Mouse (Mus musculus) 3T3-L1 (cell line): ENCODE measurements around the gene Cdc42se1.
"Not testable (repeated sequence)": the region's sequence is repeated elsewhere in the genome, so short reads cannot be mapped to it uniquely, and the experiment has no call there.

ENCODE experiments used
- DNase-seq: peaks from one replicate; pipeline ENCODE4 v3.0.0-alpha.2; 2015; ENCODE audit warnings: low read depth, low spot score

Gene Cdc42se1

DNA sequence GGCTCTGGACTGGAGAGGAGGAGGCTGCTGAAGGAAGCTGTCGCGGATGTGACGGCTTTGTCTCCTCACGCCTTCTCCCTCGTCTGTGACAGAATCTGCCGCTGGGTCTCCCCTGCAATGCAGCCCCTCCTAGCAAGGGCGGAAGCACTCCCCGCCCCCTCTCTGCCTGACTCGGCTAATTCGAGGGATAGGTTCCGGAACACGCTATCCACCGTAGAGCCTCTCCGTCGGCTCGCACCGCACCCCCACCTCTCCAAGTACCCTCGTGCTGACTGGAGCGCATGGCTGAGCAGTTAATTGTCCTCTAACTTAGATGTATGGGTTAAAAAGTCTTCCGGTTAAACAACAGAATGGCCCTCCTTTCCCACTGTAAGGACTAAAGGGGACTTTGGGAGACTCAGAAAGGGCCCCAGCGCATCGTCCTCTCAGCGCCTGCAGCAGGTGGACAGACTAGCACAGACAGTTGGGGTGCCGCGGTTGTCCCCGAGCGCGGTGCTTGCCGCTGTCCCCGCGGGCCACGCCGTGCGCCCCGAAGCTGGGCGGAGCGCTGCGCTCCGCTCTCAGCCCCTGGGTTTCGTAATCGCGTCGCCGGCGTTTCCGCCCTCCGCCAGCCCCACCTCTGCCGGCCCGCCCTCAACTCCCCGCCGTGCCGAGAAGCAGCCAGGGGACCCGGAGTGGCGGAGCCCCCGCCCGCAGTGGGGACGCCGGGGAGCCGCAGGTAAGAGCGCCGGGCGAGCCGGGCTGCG is at the start of gene Cdc42se1:
Gene Cdc42se1 (plus strand): TSS at position 585 of the 746 bp plus-strand sequence.
- peak; percentile 79 for DNase-seq

DNA sequence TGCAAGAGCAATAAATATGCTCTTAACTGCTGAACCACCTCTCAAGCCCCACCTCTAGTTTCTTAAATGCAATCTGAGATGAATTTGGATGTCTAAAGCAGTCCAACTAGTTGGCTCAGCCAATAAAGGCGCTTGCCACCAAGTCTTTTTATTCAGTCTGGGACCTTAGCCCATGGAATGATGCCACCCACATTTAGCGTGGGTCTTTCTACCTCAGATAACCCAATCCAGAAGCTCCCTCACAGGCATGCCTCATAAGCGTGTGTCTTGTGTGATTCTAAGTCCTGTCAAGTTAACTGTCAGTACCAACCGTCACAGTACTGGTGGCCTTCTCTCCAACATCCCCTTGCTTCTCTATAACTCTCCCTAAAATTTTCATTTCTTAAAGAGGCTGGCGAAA is 49.6 kb upstream of the Cdc42se1 start:
- DNase-seq: no peak

DNA sequence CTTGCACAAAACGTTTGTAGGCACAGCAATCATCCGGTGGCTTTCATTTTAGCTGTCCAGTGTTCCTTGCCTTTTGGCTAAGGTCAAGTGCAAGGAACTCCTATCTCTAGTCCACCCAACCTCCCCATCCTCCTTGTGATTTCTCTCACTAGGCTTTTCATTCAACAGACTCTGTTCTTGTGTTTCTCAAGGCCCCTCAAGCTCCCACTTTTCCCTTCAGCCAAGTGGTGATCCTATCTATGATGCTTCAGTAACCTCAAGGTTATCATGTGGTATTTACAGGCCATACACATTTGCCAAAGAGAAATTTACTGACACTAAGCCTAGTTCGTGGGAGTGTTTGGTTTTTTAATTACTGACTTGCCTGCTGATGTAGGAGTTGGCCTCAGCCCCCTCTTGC is 48.6 kb upstream of the Cdc42se1 start:
- DNase-seq: no peak

DNA sequence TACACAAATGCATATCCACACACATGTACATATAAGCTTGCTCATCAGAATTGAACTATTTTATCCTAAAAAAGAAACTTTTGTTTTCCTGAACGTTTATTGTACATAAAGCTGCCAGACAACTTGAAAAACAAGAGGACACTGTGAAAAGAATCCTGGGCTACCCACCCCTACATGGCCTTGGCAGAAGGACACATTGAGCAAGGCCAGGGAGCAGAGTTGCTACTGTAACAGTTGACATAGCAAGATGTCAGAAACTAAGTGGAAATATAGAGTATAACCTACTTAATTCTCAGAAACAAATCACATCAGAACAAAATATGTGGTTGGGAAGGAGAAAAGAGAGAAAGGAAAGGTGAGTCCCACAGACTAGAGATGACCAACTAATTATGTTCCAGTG is 46.7 kb upstream of the Cdc42se1 start:
- no peak for DNase-seq

DNA sequence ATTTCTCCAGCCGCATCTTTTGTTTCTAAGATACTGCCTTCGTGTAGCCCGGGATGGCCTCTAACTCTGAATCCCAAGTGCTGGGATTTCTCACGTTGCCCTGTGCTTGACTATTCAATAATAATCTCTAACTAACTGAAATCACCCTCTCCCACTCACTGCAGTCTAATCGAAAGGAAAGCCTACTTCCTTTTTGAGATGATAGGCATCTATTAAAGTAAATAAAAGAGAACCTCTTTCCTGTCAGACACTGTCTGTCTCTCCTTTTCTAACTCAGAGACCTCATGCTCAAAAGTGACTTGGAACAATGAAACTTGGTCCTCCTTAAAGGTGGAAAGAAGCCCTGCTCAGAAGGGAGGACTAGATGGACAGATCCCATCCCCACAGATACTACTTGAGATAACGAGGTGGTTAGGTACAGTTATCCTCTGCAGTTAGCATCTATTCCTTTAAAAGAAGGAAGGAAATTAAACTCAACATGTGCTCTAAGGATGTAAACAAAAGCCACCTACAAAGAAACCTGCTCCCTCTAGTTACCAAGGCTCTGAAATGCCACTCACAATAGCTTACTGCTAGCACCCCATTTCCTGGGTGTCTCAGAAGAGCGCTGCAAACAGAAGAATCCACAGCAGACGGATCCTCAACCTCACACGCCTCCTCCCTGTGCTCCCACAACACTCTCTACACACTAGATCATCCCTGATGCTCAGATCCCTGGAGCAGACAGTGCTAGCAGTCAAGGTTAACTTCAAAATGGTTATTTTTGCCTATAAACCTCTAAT is 43.5 kb upstream of the Cdc42se1 start:
- no peak for DNase-seq

DNA sequence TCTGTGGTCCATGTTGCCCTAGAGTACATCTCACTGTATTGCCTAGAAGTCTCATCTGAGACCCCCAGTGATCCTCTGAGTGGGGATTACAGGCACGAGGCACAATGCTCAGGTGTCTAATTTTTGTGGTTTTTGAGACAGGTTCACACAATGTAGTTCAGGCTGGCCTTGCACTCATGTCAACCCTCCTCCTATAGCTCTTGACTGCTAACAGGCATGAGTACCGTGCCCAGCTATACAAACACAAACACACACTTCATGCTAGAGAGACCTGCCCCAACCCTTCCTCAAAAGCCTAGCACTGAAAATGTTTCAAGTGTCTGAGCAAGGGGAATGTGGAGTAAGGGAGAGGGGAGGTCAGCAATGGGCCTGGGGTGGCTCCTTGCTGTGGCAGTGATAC is 42.4 kb upstream of the Cdc42se1 start:
- no peak for DNase-seq

DNA sequence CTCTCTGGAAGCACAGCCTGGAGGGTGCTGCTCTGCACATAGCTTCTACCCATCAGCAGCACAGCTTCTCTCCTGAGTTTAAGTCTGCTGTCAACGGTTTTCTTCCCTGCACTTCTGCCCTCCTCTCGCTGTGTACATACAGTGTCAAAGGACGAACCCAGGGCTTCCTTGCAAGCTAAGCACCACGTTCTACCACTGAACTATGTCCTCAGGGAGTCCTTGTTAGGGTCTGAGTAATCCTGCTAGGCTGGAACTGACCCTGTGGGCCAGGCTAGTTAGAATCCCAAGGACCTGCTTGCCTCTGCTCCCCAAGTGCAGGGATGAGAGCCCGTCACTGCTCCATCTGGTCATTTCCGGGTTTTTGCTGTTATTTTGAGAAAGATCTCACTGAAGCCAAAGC is 41.6 kb upstream of the Cdc42se1 start:
- DNase-seq: no peak

DNA sequence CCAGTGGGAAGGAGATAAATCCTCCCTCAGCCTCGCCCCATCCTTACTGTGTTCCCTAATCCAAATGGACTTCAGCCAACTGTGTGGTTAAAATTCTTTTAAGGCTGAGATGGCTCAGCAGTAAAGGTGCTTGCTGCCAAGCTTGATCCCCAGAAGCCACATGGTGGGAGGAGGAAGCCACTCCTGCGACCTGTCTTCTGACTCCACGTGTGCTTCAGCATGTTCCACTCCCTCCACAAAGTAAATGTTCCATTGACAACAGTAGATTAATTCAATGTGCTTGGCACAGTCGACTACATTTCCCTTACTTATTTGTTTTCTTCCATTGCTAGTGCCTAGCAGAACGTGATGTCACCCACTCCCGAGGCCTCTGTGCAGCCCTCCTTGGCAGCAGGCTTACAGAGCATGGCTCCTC is 33.8 kb upstream of the Cdc42se1 start:
- DNase-seq: peak; percentile 94

DNA sequence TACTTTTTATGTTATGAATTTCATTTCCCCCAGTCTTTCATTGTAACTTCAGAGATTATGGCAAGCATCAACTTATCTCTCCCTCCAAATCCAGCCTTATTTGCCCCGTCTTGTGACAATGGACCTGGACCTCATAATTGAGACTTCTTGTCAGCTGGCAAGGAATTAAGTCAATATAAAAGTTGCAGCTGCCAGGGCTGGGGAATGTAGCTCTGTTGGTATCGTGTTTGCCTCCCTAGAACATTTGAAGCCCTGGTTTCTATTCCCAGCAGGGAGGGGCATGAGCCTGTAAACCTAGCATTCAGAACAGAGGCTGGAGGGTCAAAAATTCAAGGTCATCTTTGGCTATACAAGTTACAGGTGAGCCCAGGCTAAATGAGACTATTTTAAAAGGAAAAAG is 32.8 kb upstream of the Cdc42se1 start:
- no peak for DNase-seq

DNA sequence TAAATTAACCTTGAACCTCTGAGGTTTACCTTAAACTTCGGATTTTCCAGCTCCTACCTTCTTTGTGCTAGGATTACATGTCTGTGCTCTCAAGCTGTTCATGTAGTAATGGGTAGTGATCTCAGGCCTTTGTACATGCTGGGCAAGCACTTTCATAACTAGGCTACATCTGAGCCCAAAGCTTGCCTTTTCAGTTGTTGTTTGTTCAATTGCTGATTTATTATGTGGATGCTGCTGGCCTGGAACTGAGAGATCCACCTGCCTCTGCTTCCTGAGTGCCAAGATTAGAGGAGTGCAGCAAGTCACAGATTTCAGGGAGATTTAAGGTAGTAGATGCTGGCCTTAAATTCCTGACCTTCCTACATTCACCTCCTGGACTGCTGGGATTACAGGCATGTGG is 29.4 kb upstream of the Cdc42se1 start:
- DNase-seq: no peak

DNA sequence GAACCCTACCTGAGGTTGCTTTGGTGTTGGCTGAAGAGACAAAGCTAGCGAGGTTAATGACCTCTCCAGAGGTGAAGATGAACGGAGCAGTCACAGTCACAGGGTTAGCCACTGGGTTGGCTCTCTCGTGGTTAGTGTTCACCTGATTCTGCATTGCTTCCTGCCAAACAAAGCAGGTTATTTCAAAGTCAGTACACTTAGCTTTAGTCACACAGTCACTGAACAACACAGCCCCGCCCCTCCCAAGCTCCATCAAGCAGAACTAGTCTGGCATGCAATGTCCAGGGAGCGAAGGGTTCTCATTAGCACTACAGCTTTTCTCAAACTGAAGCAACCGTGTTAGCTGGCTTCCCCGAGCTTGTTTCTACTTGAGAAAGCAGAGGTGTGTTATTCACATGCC is 28.4 kb upstream of the Cdc42se1 start:
- DNase-seq: no peak

DNA sequence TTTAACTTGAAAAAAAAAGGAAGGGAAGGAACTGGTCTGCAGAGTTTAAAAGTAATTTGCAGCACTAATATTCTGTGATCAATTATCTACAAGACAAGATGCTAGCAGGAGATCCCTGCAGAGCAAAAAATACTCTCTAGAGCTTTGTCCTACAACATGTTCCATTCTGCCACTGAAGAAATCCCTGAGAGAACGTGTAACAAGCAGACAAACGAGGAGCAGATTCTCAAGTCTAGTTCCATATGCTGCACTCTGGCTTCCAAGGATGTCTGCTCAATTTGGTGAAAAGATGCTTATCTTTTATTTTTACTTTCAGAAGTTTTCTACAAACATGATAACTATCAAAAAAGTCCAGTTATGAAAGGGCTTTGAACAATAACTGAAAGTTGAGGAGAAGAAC is 28.0 kb upstream of the Cdc42se1 start:
- DNase-seq: no peak

DNA sequence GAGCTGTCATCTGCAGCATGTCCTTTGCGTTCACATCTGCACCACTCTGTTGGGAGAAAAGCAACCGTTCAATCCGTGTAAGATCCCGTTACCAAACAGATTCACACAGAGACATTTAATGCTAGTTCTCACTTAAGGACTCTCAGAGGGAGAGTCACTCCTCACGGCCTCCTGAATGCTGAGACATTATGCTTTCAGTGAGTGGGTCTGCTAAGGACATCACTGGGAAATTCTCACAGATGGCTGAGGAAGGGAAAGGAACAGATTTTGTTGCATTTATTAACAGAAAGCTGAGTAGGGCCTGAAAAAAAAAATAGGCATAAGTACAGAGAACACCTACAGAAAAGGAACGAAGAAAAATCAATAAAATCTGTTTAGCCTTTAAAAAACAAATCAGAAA is 24.7 kb upstream of the Cdc42se1 start:
- no peak for DNase-seq

DNA sequence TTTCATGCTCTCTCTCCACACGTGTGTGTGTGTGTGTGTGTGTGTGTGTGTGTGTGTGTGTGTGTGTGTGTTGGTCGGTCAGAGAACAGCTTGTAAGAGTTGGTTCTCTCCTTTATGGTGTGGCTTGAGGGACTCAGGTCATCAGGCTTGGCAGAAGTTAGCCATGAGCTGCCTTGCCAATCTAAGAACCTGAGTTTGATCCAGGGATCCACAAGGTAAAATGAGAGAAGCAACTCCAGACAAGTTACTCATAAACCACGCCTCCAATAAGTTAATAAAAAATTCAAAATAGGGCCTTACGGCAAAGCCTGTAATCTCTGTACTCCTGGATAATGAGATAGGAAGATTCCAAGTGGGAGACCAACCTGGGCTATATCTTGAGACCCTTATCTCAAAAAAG is 20.2 kb upstream of the Cdc42se1 start:
- no peak for DNase-seq

DNA sequence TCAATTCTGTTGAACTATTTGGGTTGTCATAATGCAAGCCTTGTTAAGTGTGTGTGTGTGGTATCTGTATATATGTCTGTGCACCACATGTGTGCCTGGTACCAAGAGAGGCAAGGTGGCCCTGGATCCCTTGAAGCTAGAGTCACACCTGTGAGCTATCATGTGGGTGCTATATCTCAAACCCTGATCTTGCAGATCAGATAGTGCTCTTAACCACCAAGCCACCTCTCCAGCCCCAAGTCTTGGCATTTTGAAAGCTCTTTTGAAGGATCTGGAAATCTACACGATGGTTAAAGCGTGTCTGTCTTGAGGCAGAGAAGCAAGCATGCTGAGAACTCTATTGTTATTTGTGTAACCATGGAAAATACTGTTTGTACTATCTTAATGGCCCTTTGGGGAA is 17.9 kb upstream of the Cdc42se1 start:
- DNase-seq: no peak

DNA sequence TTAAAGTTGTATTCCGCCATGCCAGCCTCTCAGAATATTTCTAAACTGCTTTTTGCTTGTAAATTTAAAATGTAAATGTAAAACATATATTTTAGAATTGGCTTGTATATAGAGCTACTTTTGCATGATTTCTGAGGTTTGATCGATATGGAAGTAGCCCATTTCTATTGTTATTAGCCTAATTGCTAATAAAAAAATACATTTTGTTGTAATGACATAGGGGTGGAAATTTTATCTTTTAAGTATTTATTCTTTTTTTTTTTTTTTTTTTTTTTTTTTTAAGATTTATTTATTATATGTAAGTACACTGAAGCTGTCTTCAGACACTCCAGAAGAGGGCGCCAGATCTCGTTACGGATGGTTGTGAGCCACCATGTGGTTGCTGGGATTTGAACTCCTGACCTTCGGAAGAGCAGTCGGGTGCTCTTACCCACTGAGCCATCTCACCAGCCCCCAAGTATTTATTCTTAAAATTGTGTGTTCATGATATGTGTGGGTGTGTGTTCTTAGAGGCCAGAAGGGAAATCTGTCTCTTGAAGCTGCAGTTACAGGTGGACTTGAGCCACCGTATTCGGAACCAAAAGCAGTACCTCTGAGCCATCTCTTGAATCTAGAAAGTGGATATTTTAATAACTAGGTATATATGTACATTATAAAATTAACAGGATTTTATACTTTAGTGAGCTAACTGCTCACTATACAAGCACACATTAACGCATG is 15.5 kb upstream of the Cdc42se1 start:
- DNase-seq: not testable (repeated sequence)

DNA sequence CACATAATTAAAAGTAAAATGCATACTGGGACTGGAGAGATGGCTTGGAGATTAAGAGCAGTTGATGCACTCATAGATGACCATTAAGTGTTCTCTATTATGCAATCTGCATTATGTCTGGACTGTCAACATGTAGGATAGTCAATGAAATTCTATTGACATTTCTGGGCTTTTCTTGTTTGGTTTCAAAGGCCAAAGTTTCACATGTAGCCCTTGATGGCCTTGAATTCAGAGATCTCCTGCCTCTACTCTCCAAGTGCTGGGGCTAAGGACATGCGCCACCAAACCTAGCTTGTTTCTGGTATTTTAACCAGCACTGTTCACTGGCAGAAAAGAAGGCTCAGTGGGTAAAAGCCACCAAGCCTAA is 14.9 kb upstream of the Cdc42se1 start:
- no peak for DNase-seq

DNA sequence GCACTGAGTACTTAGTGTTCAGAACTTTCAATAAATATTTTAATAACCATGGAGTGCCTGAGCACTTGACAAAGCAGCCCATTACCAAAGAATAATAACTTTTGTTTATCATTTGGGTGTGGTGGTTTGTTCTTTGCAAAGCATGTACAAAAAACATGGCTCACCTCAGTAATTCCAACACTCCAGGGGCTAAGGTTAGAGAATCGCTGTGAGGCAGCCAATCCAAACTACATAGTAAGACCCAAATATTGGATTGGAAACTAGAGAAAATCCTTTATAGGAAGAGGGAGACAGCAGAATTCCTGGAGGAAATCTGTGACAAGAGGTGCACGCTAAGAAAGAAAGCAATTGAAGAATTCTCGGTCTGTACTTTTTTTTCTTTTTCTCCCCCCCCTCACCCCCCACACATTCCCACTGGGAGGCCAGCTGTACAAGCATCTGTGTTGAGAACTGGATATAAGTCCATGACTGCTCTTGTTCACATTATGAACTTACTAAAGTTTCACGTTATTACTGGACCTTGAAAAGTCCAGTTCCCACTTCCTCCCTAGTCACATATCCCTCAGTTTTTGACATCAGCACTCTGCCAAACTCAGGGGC is 11.8 kb upstream of the Cdc42se1 start:
- no peak for DNase-seq

DNA sequence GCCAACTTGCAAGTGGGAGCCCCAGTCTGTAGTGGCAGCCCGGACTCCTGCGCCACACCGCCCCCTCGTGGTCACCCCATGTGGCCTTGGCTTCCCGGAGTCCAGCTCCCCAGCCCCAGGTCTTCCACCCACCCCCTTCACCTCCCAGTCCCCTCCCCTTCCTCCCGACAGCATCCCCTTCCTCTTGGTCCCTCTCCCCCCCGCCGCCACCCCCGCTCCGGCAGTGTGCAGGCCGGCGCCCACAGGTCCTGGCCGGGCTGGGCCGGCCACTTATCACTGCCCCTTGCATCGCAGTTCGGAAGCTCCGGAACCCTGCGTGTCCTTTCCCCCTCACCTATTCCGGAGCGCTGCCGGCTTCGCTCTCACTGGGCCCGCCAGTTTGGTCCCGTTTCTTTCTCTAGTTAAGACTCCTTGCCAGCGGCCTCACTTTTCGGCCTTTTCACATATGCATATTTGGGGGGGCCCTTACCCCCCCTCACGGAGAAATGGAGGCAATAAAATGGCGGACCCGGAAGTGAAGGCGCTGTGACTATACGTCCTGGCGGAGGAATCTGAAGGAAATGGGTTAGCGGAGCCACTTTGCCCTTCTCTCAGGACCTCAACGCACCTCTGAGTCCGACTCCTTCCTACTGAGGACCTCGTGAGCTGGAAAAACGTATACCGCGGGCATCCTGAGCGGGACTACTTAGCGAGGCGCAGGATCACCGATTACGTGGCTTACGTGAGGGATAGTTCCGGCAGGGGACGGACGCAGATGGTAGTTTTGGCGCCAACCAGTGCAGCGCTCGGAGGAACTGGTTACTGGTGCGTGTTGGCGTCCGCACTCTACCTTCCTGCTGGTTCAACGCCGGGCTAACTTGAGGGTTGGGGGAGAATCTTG is 11.0 kb upstream of the Cdc42se1 start, which contains the start of gene Gabpb2:
Gene Gabpb2 (minus strand): TSS at position 662 of the 880 bp plus-strand sequence.
- peak; percentile 97 for DNase-seq

DNA sequence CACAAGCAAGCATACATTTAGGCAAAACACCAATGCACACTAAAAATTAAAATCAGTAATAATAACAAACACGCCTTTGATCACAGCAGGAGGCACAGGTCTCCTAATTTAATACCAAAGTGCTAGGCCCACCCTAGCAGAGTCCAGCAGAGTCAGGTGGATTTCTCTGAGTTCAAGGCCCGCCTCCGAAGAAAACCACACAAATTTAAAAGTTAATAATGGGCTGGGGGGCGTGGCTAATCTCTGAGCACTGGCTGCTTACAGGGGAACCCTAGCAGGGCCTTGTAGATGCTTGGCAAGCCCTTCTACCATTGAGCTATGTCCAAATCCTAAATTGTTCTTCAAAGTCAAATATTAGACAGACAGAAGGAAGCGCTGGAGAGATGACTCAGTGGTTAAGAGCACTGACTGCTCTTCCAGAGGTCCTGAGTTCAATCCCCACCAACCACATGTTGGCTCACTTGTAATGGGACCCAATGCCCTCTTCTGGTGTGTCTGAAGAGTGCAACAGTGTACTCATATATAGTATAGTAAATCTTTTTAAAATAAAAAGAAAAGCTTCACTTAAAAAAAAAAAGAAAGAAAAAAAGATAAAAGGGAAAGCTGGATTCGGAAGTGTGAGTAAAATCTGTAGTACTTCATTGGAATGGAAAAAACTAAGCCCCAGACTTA is 9.9 kb upstream of the Cdc42se1 start:
- peak; percentile 79 for DNase-seq

DNA sequence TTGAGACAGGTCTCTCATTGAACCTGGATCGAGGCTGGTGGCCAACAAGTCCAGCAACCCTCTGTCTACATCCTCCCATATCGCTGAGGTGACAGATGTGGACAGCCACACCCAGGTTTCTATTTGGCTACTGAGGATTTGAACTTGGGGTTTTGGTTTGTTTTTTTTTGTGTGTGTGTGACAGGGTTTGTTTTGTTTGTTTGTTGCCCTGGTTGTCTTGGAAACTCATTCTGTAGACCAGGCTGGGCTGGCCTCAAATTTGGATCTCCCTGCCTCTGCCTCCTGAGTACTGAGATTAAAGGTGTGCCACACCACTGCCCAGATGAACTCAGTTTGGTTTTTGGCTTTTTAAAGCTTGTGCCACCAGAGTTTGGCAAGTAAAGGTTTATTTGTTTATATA is 5.5 kb upstream of the Cdc42se1 start:
- DNase-seq: no peak
